8 mouse cellular contexts compared by ENCODE assay signal in genomic region chr3:52180785-52181184, GRCm38 (mm10).
A peak's percentile ranks its signal among the peaks of the same experiment; 100 is the strongest.
DNase-seq lines count a peak whose midpoint lies in the region; ATAC-seq and TF ChIP-seq lines count a peak whose summit lies in the region.

No protein-coding gene starts in this region.

- peak; percentile 78 for ATAC-seq in forebrain, embryonic 14.5 days
- ATAC-seq in megakaryocyte-erythroid progenitor cell, adult 5-6 weeks (replicated peaks; ENCODE audit: low FRiP score, low TSS enrichment, poor library complexity, severe bottlenecking): peak; percentile 71

- no peaks in the 10 kb centered on the region for H3K9me3 ChIP-seq in forebrain, embryonic 14.5 days (replicated peaks; ENCODE audit: control insufficient read depth, low read length)

- TF ChIP-seq CTCF in thymus, adult 2 months (IDR thresholded peaks at IDR 0.05; ENCODE audit: borderline replicate concordance, control insufficient read depth, extremely low read depth, insufficient read depth, low read length, poor library complexity): no peak

- intact Hi-C loops in heart, postnatal 14 days (cut with DNase I): no loop called here

- H3K27me3 ChIP-seq in forebrain, embryonic 14.5 days (replicated peaks; ENCODE audit: control insufficient read depth, insufficient read depth, low read length): no peaks in the 10 kb centered on the region
- H3K27me3 ChIP-seq in thymus, adult 2 months (ENCODE audit: control insufficient read depth, insufficient read depth, low read length): no peaks in the 10 kb centered on the region

- peak overlapping the region; percentile 45; the same call in 1 of the 2 replicates for H3K4me2 ChIP-seq in forebrain, embryonic 14.5 days (ENCODE audit: low read length)

- H3K9ac ChIP-seq in forebrain, embryonic 14.5 days (ENCODE audit: low read length): peak overlapping the region; percentile 45

- WGBS in forebrain, embryonic 14.5 days: 13% methylated on average over 10 of the region's 10 CpGs
- WGBS in thymus, adult 2 months: 86% methylated on average over 10 of the region's 10 CpGs

- H3K4me3 ChIP-seq in forebrain, embryonic 14.5 days (ENCODE audit: low read depth, low read length): no peak overlapping the region
- H3K4me3 ChIP-seq in thymus, adult 2 months (ENCODE audit: control insufficient read depth, insufficient read depth, low read length): no peak overlapping the region

- no peak for TF ChIP-seq POLR2A in thymus, adult 2 months (IDR thresholded peaks at IDR 0.05; ENCODE audit: control insufficient read depth, extremely low read depth, insufficient read depth, low read length, poor library complexity)

- peaks cover 26% of the 10 kb centered on the region for H3K4me1 ChIP-seq in forebrain, embryonic 14.5 days (ENCODE audit: control insufficient read depth, insufficient read depth, low read length)
- peaks cover 11% of the 10 kb centered on the region for H3K4me1 ChIP-seq in thymus, adult 2 months (replicated peaks; ENCODE audit: control insufficient read depth, insufficient read depth, low read length)

- H3K27ac ChIP-seq in forebrain, embryonic 14.5 days (ENCODE audit: low read depth, low read length): peak overlapping the region; percentile 94
- no peak overlapping the region for H3K27ac ChIP-seq in thymus, adult 2 months (ENCODE audit: control insufficient read depth, insufficient read depth, low read length)

- peak; percentile 100 for DNase-seq in NIH3T3 (ENCODE audit: low read depth)
- peak; percentile 91 for DNase-seq in cerebellum, adult 11-12 months
- peak; percentile 93 for DNase-seq in forebrain, embryonic 14.5 days (ENCODE audit: low spot score)
- peak; percentile 84 to 87 for DNase-seq in heart, postnatal 14 days
- peak; percentile 82 to 89 for DNase-seq in kidney, postnatal 4 days
- DNase-seq in right cerebral cortex, postnatal 4 days: peak; percentile 58
- no peak for DNase-seq in thymus, adult 2 months

- no peaks in the 10 kb centered on the region for H3K36me3 ChIP-seq in forebrain, embryonic 14.5 days (ENCODE audit: control insufficient read depth, insufficient read depth, low read length)
- no peaks in the 10 kb centered on the region for H3K36me3 ChIP-seq in thymus, adult 2 months (ENCODE audit: control insufficient read depth, insufficient read depth, low read length)
